Mouse (Mus musculus): ENCODE measurements around the gene Carm1. TPM values are rescaled to one million over a fixed set of nuclear protein-coding genes. Genes with fewer than 3 reads are reported as not detected.

The Carm1 gene
- polyA plus RNA-seq, 1 experiment, result 69.9 TPM

DNA sequence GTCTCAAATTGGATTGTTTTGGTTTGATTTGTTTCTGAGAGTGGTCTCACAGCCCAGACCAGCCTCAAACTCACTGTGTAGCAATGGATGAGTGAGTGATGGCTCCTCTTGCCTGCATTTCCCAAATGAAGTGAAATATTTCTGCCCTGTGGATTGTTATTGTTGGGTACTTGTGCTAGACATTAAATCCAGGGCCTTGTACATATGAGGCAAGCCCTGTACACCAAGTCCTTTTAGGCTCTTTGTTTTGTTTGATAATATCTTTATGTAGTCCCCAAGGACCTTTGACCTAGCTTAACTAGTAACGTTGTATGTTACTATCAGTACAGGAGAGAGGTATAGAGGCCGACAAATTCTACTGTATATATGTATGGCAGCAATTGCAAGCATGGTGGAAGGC lies 48.1 kb downstream of the Carm1 start:
- Histone ChIP-seq H3ac (ENCODE audit: control insufficient read depth, insufficient read length, low read depth) (no peak overlapping the region), H3K79me3 (ENCODE audit: low read depth) (peaks cover 15% of the 10 kb centered on the region), H3K36me3 (ENCODE audit: control insufficient read depth, insufficient read depth) (peaks cover 18% of the 10 kb centered on the region), H3K4me3 (ENCODE audit: insufficient read depth, poor library complexity, severe bottlenecking) (no peak overlapping the region), H3K27me3 (ENCODE audit: control insufficient read depth, insufficient read depth, insufficient read length) (no peaks in the 10 kb centered on the region), H3K79me2 (ENCODE audit: control insufficient read depth, insufficient read depth) (peaks cover 28% of the 10 kb centered on the region)
- no peak for TF ChIP-seq MYOG (IDR thresholded peaks at IDR 0.05; ENCODE audit: control insufficient read depth, extremely low read depth, insufficient read length)
- TF ChIP-seq CEBPB (IDR thresholded peaks at IDR 0.05; ENCODE audit: low read depth), result no peak
- no peak for TF ChIP-seq CTCF (IDR thresholded peaks at IDR 0.05; ENCODE audit: control insufficient read depth, insufficient read depth, insufficient read length)
- TF ChIP-seq MAX (IDR thresholded peaks at IDR 0.05), result no peak
- no peak for TF ChIP-seq FOSL1 (IDR thresholded peaks at IDR 0.05; ENCODE audit: insufficient read depth, low read length, poor library complexity, severe bottlenecking)
- TF ChIP-seq USF1 (IDR thresholded peaks at IDR 0.05; ENCODE audit: low read depth), result no peak
- no peak for TF ChIP-seq MYOD1 (IDR thresholded peaks at IDR 0.05; ENCODE audit: control insufficient read depth, insufficient read length, low read depth)

- H3K4me3 ChIP-seq (ENCODE audit: insufficient read depth, poor library complexity, severe bottlenecking), result no peak overlapping the region
- peaks cover 15% of the 10 kb centered on the region for H3K79me3 ChIP-seq (ENCODE audit: low read depth)
- no peaks in the 10 kb centered on the region for H3K27me3 ChIP-seq (ENCODE audit: control insufficient read depth, insufficient read depth, insufficient read length)
- H3K36me3 ChIP-seq (ENCODE audit: control insufficient read depth, insufficient read depth), result peaks cover 18% of the 10 kb centered on the region
- no peak overlapping the region for H3ac ChIP-seq (ENCODE audit: control insufficient read depth, insufficient read length, low read depth)
- TF ChIP-seq MYOD1 (IDR thresholded peaks at IDR 0.05; ENCODE audit: control insufficient read depth, insufficient read length, low read depth), result no peak
- TF ChIP-seq USF1 (IDR thresholded peaks at IDR 0.05; ENCODE audit: low read depth), result no peak
- no peak for TF ChIP-seq MAX (IDR thresholded peaks at IDR 0.05)
- no peak for TF ChIP-seq CTCF (IDR thresholded peaks at IDR 0.05; ENCODE audit: control insufficient read depth, insufficient read depth, insufficient read length)
- TF ChIP-seq CEBPB (IDR thresholded peaks at IDR 0.05; ENCODE audit: low read depth), result no peak
- TF ChIP-seq MYOG (IDR thresholded peaks at IDR 0.05; ENCODE audit: control insufficient read depth, extremely low read depth, insufficient read length), result no peak
- TF ChIP-seq FOSL1 (IDR thresholded peaks at IDR 0.05; ENCODE audit: insufficient read depth, low read length, poor library complexity, severe bottlenecking), result no peak
- H3K79me2 ChIP-seq (ENCODE audit: control insufficient read depth, insufficient read depth), result peaks cover 25% of the 10 kb centered on the region
Measured at GRCm38 (mm10) chr9:21598198-21598597, 51.5 kb downstream of the Carm1 start.

DNA sequence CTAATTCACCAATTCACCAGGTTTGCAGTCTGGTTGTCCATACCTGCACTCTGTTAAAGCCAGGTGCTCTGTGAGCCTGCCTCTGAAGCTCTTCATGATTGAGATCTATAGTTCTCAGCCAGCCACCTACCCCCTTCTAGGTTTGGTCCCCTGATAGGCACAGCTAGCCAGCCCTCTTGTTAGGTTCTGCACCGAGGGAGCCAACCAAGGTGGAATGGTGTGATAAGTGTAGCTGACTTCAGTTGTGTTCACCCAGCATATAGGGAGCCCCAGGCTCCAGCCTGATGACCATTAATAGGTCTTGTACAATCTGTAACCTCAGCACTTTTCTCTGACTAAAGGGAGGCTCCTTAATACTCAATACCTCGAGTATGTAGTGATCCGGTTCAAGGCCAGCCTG lies 53.5 kb downstream of the Carm1 start:
- no peaks in the 10 kb centered on the region for H3K27me3 ChIP-seq (ENCODE audit: control insufficient read depth, insufficient read depth, insufficient read length)

DNA sequence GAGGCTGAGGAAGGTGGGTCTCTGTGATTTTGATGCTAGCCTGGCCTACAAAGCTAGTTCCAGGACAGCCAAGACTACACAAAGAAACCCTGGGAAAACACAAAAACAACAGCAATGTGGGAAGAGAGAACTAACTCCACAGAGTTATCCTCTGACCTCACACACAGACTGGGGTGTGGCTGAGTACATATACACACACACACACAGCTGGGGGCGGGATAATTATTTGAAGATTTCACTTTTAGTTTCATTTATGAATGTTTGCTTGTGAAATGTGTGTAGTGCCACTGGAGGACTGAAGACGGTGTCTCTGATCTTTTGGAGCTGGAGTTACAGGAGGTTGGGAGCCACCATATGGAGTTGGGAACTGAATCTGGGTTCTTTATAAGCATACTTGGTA lies 54.4 kb downstream of the Carm1 start:
- Histone ChIP-seq H3ac (ENCODE audit: control insufficient read depth, insufficient read length, low read depth) (no peak overlapping the region), H3K36me3 (ENCODE audit: control insufficient read depth, insufficient read depth) (no peaks in the 10 kb centered on the region), H3K4me3 (ENCODE audit: insufficient read depth, poor library complexity, severe bottlenecking) (no peak overlapping the region), H3K79me3 (ENCODE audit: low read depth) (peaks cover 2% of the 10 kb centered on the region), H3K79me2 (ENCODE audit: control insufficient read depth, insufficient read depth) (no peaks in the 10 kb centered on the region), H3K27me3 (ENCODE audit: control insufficient read depth, insufficient read depth, insufficient read length) (no peaks in the 10 kb centered on the region)
- TF ChIP-seq MYOG (IDR thresholded peaks at IDR 0.05; ENCODE audit: control insufficient read depth, extremely low read depth, insufficient read length) (no peak), USF1 (IDR thresholded peaks at IDR 0.05; ENCODE audit: low read depth) (no peak), MAX (IDR thresholded peaks at IDR 0.05) (no peak), MYOD1 (IDR thresholded peaks at IDR 0.05; ENCODE audit: control insufficient read depth, insufficient read length, low read depth) (no peak), CEBPB (IDR thresholded peaks at IDR 0.05; ENCODE audit: low read depth) (no peak), FOSL1 (IDR thresholded peaks at IDR 0.05; ENCODE audit: insufficient read depth, low read length, poor library complexity, severe bottlenecking) (no peak), CTCF (IDR thresholded peaks at IDR 0.05; ENCODE audit: control insufficient read depth, insufficient read depth, insufficient read length) (no peak)

More for the DNA sequence above, 53.5 kb downstream of the Carm1 start:
- TF ChIP-seq USF1 (IDR thresholded peaks at IDR 0.05; ENCODE audit: low read depth) (no peak), MAX (IDR thresholded peaks at IDR 0.05) (no peak), CEBPB (IDR thresholded peaks at IDR 0.05; ENCODE audit: low read depth) (no peak), MYOD1 (IDR thresholded peaks at IDR 0.05; ENCODE audit: control insufficient read depth, insufficient read length, low read depth) (no peak), MYOG (IDR thresholded peaks at IDR 0.05; ENCODE audit: control insufficient read depth, extremely low read depth, insufficient read length) (no peak), CTCF (IDR thresholded peaks at IDR 0.05; ENCODE audit: control insufficient read depth, insufficient read depth, insufficient read length) (no peak)
- Histone ChIP-seq H3K36me3 (ENCODE audit: control insufficient read depth, insufficient read depth) (peaks cover 4% of the 10 kb centered on the region), H3K4me3 (ENCODE audit: insufficient read depth, poor library complexity, severe bottlenecking) (no peak overlapping the region), H3K79me2 (ENCODE audit: control insufficient read depth, insufficient read depth) (peaks cover 5% of the 10 kb centered on the region), H3K79me3 (ENCODE audit: low read depth) (peaks cover 2% of the 10 kb centered on the region), H3ac (ENCODE audit: control insufficient read depth, insufficient read length, low read depth) (no peak overlapping the region)

- no peaks in the 10 kb centered on the region for H3K27me3 ChIP-seq (ENCODE audit: control insufficient read depth, insufficient read depth, insufficient read length)
- no peaks in the 10 kb centered on the region for H3K79me3 ChIP-seq (ENCODE audit: low read depth)
- TF ChIP-seq CEBPB (IDR thresholded peaks at IDR 0.05; ENCODE audit: low read depth), result no peak
- TF ChIP-seq USF1 (IDR thresholded peaks at IDR 0.05; ENCODE audit: low read depth), result no peak
- TF ChIP-seq CTCF (IDR thresholded peaks at IDR 0.05; ENCODE audit: control insufficient read depth, insufficient read depth, insufficient read length), result peak; percentile 53
- no peak for TF ChIP-seq MAX (IDR thresholded peaks at IDR 0.05)
- no peak for TF ChIP-seq MYOD1 (IDR thresholded peaks at IDR 0.05; ENCODE audit: control insufficient read depth, insufficient read length, low read depth)
- no peak for TF ChIP-seq FOSL1 (IDR thresholded peaks at IDR 0.05; ENCODE audit: insufficient read depth, low read length, poor library complexity, severe bottlenecking)
- no peaks in the 10 kb centered on the region for H3K36me3 ChIP-seq (ENCODE audit: control insufficient read depth, insufficient read depth)
- H3ac ChIP-seq (ENCODE audit: control insufficient read depth, insufficient read length, low read depth), result no peak overlapping the region
- H3K4me3 ChIP-seq (ENCODE audit: insufficient read depth, poor library complexity, severe bottlenecking), result no peak overlapping the region
- H3K79me2 ChIP-seq (ENCODE audit: control insufficient read depth, insufficient read depth), result no peaks in the 10 kb centered on the region
Measured at GRCm38 (mm10) chr9:21601722-21602399, 55.2 kb downstream of the Carm1 start.

All from C2C12 (cell line).